Mouse (Mus musculus): Measurements from ENCODE around the gene Rab7. TPM values are rescaled to one million over a fixed set of nuclear protein-coding genes. Genes with fewer than 3 reads are reported as not detected.
A peak's percentile ranks its signal among the peaks of the same experiment; 100 is the strongest.
"Not testable (repeated sequence)": the region's sequence is repeated elsewhere in the genome, so short reads cannot be mapped to it uniquely, and the experiment has no call there.

The Rab7 gene
- total RNA-seq, 2 experiments from 2014 or later: 271 to 283 TPM

- DNase-seq: no peak
These were observed 9.2 kb upstream of the Rab7 start for GRCm38 (mm10) chr6:88054081-88054835.

- no peak for DNase-seq
These were observed 8.4 kb upstream of the Rab7 start for GRCm38 (mm10) chr6:88053228-88054080.

- DNase-seq: no peak
These were observed 6.1 kb upstream of the Rab7 start for GRCm38 (mm10) chr6:88051206-88051605.

- DNase-seq: no peak
These were observed 3.9 kb upstream of the Rab7 start for GRCm38 (mm10) chr6:88049008-88049407.

- no peak for DNase-seq
These were observed 2.8 kb upstream of the Rab7 start for GRCm38 (mm10) chr6:88047853-88048252.

GRCm38 (mm10) chr6:88045406-88045766 is 316 bp upstream of the Rab7 start:
- no peak for DNase-seq

- DNase-seq: no peak
These were observed 865 bp downstream of the Rab7 start for GRCm38 (mm10) chr6:88044234-88044576.

- peak in 1 of 2 experiments; percentile 42 for DNase-seq
These were observed 2.7 kb downstream of the Rab7 start for GRCm38 (mm10) chr6:88042336-88042735.

GRCm38 (mm10) chr6:88041221-88041620 is 3.8 kb downstream of the Rab7 start:
- peak; percentile 34 to 47 for DNase-seq

GRCm38 (mm10) chr6:88039426-88039825 is 5.6 kb downstream of the Rab7 start:
- no peak for DNase-seq

GRCm38 (mm10) chr6:88037471-88038045 is 7.5 kb downstream of the Rab7 start:
- no peak for DNase-seq

- DNase-seq: peak in 1 of 2 experiments; percentile 33
These were observed 11.6 kb downstream of the Rab7 start for GRCm38 (mm10) chr6:88033504-88033903.

GRCm38 (mm10) chr6:88030432-88030831 is 14.6 kb downstream of the Rab7 start:
- DNase-seq: no peak

GRCm38 (mm10) chr6:88027390-88027789 is 17.7 kb downstream of the Rab7 start:
- DNase-seq: no peak

GRCm38 (mm10) chr6:88023316-88023890 is 21.7 kb downstream of the Rab7 start:
- no peak for DNase-seq

- no peak for DNase-seq
These were observed 25.9 kb downstream of the Rab7 start for GRCm38 (mm10) chr6:88019154-88019553.

GRCm38 (mm10) chr6:88017821-88018220 is 27.2 kb downstream of the Rab7 start:
- DNase-seq: no peak

- DNase-seq: no peak
These were observed 29.3 kb downstream of the Rab7 start for GRCm38 (mm10) chr6:88015797-88016196.

GRCm38 (mm10) chr6:88013456-88013855 is 31.6 kb downstream of the Rab7 start:
- DNase-seq: no peak

GRCm38 (mm10) chr6:88012601-88013000 is 32.5 kb downstream of the Rab7 start:
- no peak for DNase-seq

- not testable (repeated sequence) for DNase-seq
These were observed 34.0 kb downstream of the Rab7 start for GRCm38 (mm10) chr6:88011106-88011505.

GRCm38 (mm10) chr6:88009209-88009608 is 35.9 kb downstream of the Rab7 start:
- no peak for DNase-seq

GRCm38 (mm10) chr6:88004773-88005172 is 40.3 kb downstream of the Rab7 start:
- not testable (repeated sequence) for DNase-seq

All from heart, adult 18-20 months (tissue).